Mouse (Mus musculus): Measurements from ENCODE around the gene Sptb. TPM values are rescaled to one million over a fixed set of nuclear protein-coding genes. Genes with fewer than 3 reads are reported as not detected.

Gene Sptb
- polyA plus RNA-seq, 1 experiment from 2014 or later: 15.7 TPM

DNA sequence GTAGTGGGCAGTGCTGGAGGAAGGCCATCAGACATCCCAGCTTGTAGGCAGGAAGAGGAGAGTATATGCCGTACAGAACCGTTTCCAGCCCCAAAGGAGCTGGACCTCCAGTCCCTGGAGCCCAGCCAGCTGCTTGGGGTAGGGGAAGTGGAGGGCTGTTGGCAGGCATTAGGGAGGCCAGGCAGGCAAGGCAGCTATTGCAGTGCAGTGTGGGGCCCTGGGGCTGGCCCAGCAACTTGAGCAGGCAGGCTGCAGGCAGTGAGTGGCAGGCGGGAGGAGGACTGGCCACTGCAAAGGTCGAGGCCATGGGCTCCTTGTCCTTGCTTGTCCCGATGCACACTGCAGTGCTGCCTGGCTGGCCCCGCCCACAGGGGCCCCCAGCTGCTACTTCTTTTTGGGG lies 127.5 kb downstream of the Sptb start:
- ATAC-seq (replicated peaks; ENCODE audit: insufficient number of reproducible peaks, low FRiP score, low TSS enrichment): 0 out of 2 replicates have a peak, but pooled peaks have one; percentile 47
- peaks cover 11% of the 10 kb centered on the region for H3K4me1 ChIP-seq (ENCODE audit: control insufficient read depth, insufficient read depth, low read length)
- H3K36me3 ChIP-seq (ENCODE audit: control insufficient read depth, insufficient read depth, low read length): peaks cover under 1% of the 10 kb centered on the region; the same call in 1 of the 2 replicates
- 0 out of 2 replicates have a peak overlapping the region, but pooled peaks have one; percentile 39 for H3K9ac ChIP-seq (ENCODE audit: low read depth, low read length)
- no peaks in the 10 kb centered on the region for H3K9me3 ChIP-seq (replicated peaks; ENCODE audit: control insufficient read depth, low read length)
- H3K4me2 ChIP-seq: no peak overlapping the region
- H3K4me3 ChIP-seq (ENCODE audit: low read depth, low read length): no peak overlapping the region
- 27% methylated on average over 6 of the region's 6 CpGs for WGBS (ENCODE audit: insufficient replicate concordance)
- H3K27ac ChIP-seq (ENCODE audit: low read depth, low read length): 0 out of 2 replicates have a peak overlapping the region, but pooled peaks have one; percentile 29
- H3K27me3 ChIP-seq (ENCODE audit: control insufficient read depth, insufficient read depth, low read length): no peaks in the 10 kb centered on the region

DNA sequence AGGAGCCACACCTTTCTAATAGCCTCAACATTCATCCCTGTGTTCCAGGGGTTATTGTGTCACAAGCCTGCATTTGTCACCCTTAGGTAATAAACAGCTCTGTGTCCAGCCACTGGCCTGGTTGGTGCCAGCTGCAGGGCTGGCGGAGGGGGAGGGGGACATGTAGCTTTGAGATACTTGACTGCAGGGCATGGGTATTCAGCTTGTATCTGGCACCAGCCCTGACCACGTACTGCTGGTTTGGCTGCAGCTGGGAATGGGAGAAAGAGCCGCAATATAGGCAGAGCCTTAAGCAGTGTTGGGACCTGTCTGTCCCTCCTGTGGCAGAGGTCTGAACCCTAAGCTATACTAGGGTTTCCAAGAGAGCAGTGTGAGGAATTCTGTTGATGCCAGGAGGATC lies 128.2 kb downstream of the Sptb start:
- no peak overlapping the region for H3K4me2 ChIP-seq
- peaks cover 11% of the 10 kb centered on the region for H3K4me1 ChIP-seq (ENCODE audit: control insufficient read depth, insufficient read depth, low read length)
- no peaks in the 10 kb centered on the region for H3K27me3 ChIP-seq (ENCODE audit: control insufficient read depth, insufficient read depth, low read length)
- H3K27ac ChIP-seq (ENCODE audit: low read depth, low read length): no peak overlapping the region
- ATAC-seq (replicated peaks; ENCODE audit: insufficient number of reproducible peaks, low FRiP score, low TSS enrichment): no peak
- no peak overlapping the region for H3K4me3 ChIP-seq (ENCODE audit: low read depth, low read length)
- 91% methylated on average over 3 of the region's 3 CpGs for WGBS (ENCODE audit: insufficient replicate concordance)
- H3K36me3 ChIP-seq (ENCODE audit: control insufficient read depth, insufficient read depth, low read length): peaks cover 4% of the 10 kb centered on the region; the same call in 1 of the 2 replicates
- no peak overlapping the region for H3K9ac ChIP-seq (ENCODE audit: low read depth, low read length)
- no peaks in the 10 kb centered on the region for H3K9me3 ChIP-seq (replicated peaks; ENCODE audit: control insufficient read depth, low read length)

DNA sequence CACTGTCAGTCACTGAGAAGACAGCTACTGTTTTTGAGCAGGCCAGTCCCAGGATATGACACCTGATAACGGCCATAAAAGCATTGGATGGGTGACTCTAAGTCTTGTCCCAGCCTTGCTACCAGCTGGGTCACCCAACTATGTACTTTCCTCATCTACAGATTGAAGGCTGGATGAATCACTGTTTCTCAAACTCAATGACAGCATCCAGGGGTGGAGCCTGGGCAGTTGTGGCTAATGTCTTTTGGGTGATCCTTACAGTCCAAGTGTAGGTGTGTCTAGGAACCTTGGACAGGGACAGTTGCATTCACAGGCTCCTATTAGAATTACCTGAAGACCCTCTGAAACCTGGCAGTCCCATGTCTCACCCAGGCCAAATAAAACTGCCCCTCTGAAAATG lies 130.5 kb downstream of the Sptb start:
- 74% methylated on average over 1 of the region's 1 CpGs for WGBS (ENCODE audit: insufficient replicate concordance)

DNA sequence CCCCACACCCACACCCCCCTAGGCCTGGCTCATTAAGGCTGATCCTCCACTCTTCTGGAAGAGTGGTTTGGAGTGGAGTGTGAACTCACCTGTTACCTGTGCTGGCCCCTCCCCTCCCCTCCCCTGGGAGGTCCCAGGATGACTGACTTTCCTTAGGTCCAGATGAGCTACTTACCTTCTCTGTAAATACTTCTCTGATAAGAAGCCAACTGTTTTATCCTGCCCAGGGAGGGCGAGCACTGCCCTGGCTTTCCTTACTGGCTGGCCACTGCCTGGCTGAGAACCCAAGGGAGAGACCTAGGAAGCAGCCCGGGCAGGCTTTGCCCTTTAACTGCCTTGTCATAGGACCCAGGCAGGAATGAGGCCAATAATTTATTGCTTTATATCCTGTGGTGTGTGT lies 131.9 kb downstream of the Sptb start:
- Histone ChIP-seq H3K4me2 (no peak overlapping the region), H3K27me3 (ENCODE audit: control insufficient read depth, insufficient read depth, low read length) (no peaks in the 10 kb centered on the region), H3K9ac (ENCODE audit: low read depth, low read length) (no peak overlapping the region), H3K9me3 (replicated peaks; ENCODE audit: control insufficient read depth, low read length) (no peaks in the 10 kb centered on the region), H3K4me3 (ENCODE audit: low read depth, low read length) (no peak overlapping the region), H3K36me3 (ENCODE audit: control insufficient read depth, insufficient read depth, low read length) (peaks cover 9% of the 10 kb centered on the region; the same call in 1 of the 2 replicates), H3K4me1 (ENCODE audit: control insufficient read depth, insufficient read depth, low read length) (peaks cover 11% of the 10 kb centered on the region), H3K27ac (ENCODE audit: low read depth, low read length) (no peak overlapping the region)
- WGBS (ENCODE audit: insufficient replicate concordance): 62% methylated on average over 2 of the region's 2 CpGs
- ATAC-seq (replicated peaks; ENCODE audit: insufficient number of reproducible peaks, low FRiP score, low TSS enrichment): no peak

More for the DNA sequence above, 130.5 kb downstream of the Sptb start:
- Histone ChIP-seq H3K27ac (ENCODE audit: low read depth, low read length) (no peak overlapping the region), H3K36me3 (ENCODE audit: control insufficient read depth, insufficient read depth, low read length) (peaks cover 9% of the 10 kb centered on the region), H3K4me1 (ENCODE audit: control insufficient read depth, insufficient read depth, low read length) (peaks cover 11% of the 10 kb centered on the region), H3K4me3 (ENCODE audit: low read depth, low read length) (no peak overlapping the region), H3K27me3 (ENCODE audit: control insufficient read depth, insufficient read depth, low read length) (no peaks in the 10 kb centered on the region), H3K9me3 (replicated peaks; ENCODE audit: control insufficient read depth, low read length) (no peaks in the 10 kb centered on the region), H3K9ac (ENCODE audit: low read depth, low read length) (no peak overlapping the region), H3K4me2 (no peak overlapping the region)
- ATAC-seq (replicated peaks; ENCODE audit: insufficient number of reproducible peaks, low FRiP score, low TSS enrichment): no peak

DNA sequence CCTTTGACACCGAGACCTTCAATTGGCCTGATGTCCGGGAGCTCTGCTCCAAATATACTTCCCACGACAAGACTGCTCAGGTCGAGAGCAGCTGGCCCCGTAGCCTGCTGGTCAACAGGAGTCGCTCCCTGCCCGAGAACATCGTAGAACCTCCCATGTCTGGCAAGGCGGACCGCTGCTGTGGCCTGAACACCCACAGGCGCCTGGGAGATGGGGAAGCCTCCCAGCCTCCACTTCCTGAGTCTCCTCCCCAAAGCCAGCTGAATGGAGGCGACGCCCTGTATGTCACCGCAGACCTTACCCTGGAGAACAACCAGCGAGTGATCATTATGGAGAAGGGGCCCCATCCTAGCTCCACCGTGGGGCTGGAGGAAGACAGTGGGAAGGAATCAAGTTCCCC lies 132.5 kb downstream of the Sptb start:
- Histone ChIP-seq H3K27ac (ENCODE audit: low read depth, low read length) (no peak overlapping the region), H3K36me3 (ENCODE audit: control insufficient read depth, insufficient read depth, low read length) (peaks cover 9% of the 10 kb centered on the region; the same call in 1 of the 2 replicates), H3K4me1 (ENCODE audit: control insufficient read depth, insufficient read depth, low read length) (peaks cover 5% of the 10 kb centered on the region), H3K4me3 (ENCODE audit: low read depth, low read length) (no peak overlapping the region), H3K27me3 (ENCODE audit: control insufficient read depth, insufficient read depth, low read length) (no peaks in the 10 kb centered on the region), H3K9me3 (replicated peaks; ENCODE audit: control insufficient read depth, low read length) (no peaks in the 10 kb centered on the region), H3K4me2 (no peak overlapping the region), H3K9ac (ENCODE audit: low read depth, low read length) (no peak overlapping the region)
- 86% methylated on average over 16 of the region's 16 CpGs for WGBS (ENCODE audit: insufficient replicate concordance)
- ATAC-seq (replicated peaks; ENCODE audit: insufficient number of reproducible peaks, low FRiP score, low TSS enrichment): no peak

DNA sequence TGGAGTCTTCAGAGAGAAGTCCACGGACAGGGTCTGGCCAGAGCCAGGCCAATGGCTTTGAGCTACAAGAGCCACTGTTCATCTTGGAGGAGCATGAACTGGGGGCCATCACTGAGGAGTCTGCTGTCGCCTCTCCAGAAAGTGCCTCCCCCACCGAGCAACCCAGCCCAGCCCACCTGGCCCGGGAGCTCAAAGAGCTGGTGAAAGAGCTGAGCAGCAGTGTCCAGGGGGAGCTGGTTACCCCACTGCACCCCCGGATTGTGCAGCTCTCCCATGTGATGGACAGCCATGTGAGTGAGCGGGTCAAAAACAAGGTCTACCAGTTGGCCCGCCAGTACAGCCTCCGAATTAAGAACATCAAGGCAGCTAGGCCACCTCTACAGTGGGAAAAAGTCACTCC lies 133.5 kb downstream of the Sptb start:
- H3K4me2 ChIP-seq: no peak overlapping the region
- H3K4me1 ChIP-seq (ENCODE audit: control insufficient read depth, insufficient read depth, low read length): no peaks in the 10 kb centered on the region
- no peak overlapping the region for H3K9ac ChIP-seq (ENCODE audit: low read depth, low read length)
- 87% methylated on average over 8 of the region's 8 CpGs for WGBS (ENCODE audit: insufficient replicate concordance)
- no peaks in the 10 kb centered on the region for H3K27me3 ChIP-seq (ENCODE audit: control insufficient read depth, insufficient read depth, low read length)
- peaks cover 9% of the 10 kb centered on the region; the same call in 1 of the 2 replicates for H3K36me3 ChIP-seq (ENCODE audit: control insufficient read depth, insufficient read depth, low read length)
- H3K9me3 ChIP-seq (replicated peaks; ENCODE audit: control insufficient read depth, low read length): no peaks in the 10 kb centered on the region
- ATAC-seq (replicated peaks; ENCODE audit: insufficient number of reproducible peaks, low FRiP score, low TSS enrichment): no peak
- H3K4me3 ChIP-seq (ENCODE audit: low read depth, low read length): no peak overlapping the region
- no peak overlapping the region for H3K27ac ChIP-seq (ENCODE audit: low read depth, low read length)

DNA sequence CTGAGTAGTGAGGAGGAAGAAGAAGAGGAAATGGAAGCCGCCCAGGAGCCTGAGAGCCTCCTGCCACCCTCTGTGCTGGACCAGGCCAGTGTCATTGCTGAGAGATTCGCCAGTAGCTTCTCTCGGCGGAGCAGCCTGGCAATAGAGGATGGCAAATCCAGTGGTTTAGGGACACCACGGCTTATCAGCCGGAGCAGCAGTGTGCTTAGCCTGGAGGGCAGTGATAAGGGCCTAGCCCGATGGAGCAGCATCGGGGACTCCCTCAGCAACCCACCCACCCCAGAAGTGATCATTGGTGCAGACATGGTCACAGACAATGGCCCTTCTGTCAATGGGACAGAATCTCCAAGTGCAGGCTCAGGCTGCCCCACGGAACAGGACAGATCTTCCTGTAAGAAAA lies 134.3 kb downstream of the Sptb start:
- Histone ChIP-seq H3K9ac (ENCODE audit: low read depth, low read length) (no peak overlapping the region), H3K4me1 (ENCODE audit: control insufficient read depth, insufficient read depth, low read length) (no peaks in the 10 kb centered on the region), H3K27ac (ENCODE audit: low read depth, low read length) (no peak overlapping the region), H3K4me2 (no peak overlapping the region), H3K4me3 (ENCODE audit: low read depth, low read length) (no peak overlapping the region), H3K27me3 (ENCODE audit: control insufficient read depth, insufficient read depth, low read length) (no peaks in the 10 kb centered on the region), H3K9me3 (replicated peaks; ENCODE audit: control insufficient read depth, low read length) (no peaks in the 10 kb centered on the region), H3K36me3 (ENCODE audit: control insufficient read depth, insufficient read depth, low read length) (peaks cover 9% of the 10 kb centered on the region; the same call in 1 of the 2 replicates)
- ATAC-seq (replicated peaks; ENCODE audit: insufficient number of reproducible peaks, low FRiP score, low TSS enrichment): no peak
- WGBS (ENCODE audit: insufficient replicate concordance): 62% methylated on average over 9 of the region's 9 CpGs

DNA sequence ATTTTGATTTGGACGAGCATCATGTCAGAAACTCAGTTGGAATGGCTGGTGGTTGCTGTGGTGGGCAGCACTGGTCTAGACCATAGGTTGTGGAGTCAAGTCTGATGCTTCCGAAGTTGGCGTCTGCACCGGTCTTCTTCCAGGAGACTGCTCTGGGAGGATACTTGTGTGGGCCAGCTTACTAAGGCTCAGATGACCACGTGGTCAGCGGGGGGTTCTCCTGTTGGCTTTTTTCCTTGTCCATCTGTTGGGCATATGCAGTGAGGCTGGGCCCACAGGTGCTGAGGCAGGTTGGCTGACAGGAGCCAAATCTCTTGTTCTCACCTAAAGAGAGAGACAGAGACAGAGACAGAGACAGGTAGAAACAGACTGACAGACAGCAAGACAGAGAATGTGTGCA lies 135.5 kb downstream of the Sptb start:
- Histone ChIP-seq H3K9me3 (replicated peaks; ENCODE audit: control insufficient read depth, low read length) (no peaks in the 10 kb centered on the region), H3K36me3 (ENCODE audit: control insufficient read depth, insufficient read depth, low read length) (peaks cover 11% of the 10 kb centered on the region; the same call in 1 of the 2 replicates), H3K27me3 (ENCODE audit: control insufficient read depth, insufficient read depth, low read length) (no peaks in the 10 kb centered on the region), H3K27ac (ENCODE audit: low read depth, low read length) (no peak overlapping the region), H3K4me1 (ENCODE audit: control insufficient read depth, insufficient read depth, low read length) (peaks cover 5% of the 10 kb centered on the region), H3K4me3 (ENCODE audit: low read depth, low read length) (no peak overlapping the region), H3K9ac (ENCODE audit: low read depth, low read length) (no peak overlapping the region), H3K4me2 (no peak overlapping the region)
- WGBS (ENCODE audit: insufficient replicate concordance): 87% methylated on average over 6 of the region's 6 CpGs
- no peak for ATAC-seq (replicated peaks; ENCODE audit: insufficient number of reproducible peaks, low FRiP score, low TSS enrichment)

DNA sequence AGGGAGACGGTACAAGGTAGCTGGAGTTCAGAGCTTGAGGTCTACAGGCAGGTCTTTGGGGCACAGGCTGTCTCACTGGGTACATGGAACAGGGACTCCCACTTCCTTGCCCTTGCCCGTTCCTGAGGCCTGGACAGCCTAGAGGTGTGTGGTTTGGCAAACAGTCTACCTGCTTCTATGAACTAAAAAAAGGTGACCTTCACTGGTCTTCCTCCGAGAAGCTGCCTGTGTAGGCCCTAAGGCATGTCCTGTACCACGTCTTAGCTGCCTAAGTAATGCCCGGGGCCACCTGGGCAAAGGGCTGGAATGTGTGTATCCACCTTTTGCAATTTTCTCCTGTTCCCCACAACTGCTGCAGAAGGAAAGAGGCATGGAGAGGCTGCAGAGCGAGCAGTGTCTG lies 137.0 kb downstream of the Sptb start:
- H3K4me1 ChIP-seq (ENCODE audit: control insufficient read depth, insufficient read depth, low read length): peaks cover 5% of the 10 kb centered on the region
- H3K9me3 ChIP-seq (replicated peaks; ENCODE audit: control insufficient read depth, low read length): no peaks in the 10 kb centered on the region
- peaks cover 11% of the 10 kb centered on the region; the same call in 1 of the 2 replicates for H3K36me3 ChIP-seq (ENCODE audit: control insufficient read depth, insufficient read depth, low read length)
- ATAC-seq (replicated peaks; ENCODE audit: insufficient number of reproducible peaks, low FRiP score, low TSS enrichment): no peak
- H3K27ac ChIP-seq (ENCODE audit: low read depth, low read length): no peak overlapping the region
- no peak overlapping the region for H3K4me3 ChIP-seq (ENCODE audit: low read depth, low read length)
- no peaks in the 10 kb centered on the region for H3K27me3 ChIP-seq (ENCODE audit: control insufficient read depth, insufficient read depth, low read length)
- H3K4me2 ChIP-seq: no peak overlapping the region
- H3K9ac ChIP-seq (ENCODE audit: low read depth, low read length): no peak overlapping the region
- WGBS (ENCODE audit: insufficient replicate concordance): 85% methylated on average over 6 of the region's 6 CpGs
